Mouse (Mus musculus): Measurements from ENCODE around the gene Ush2a. TPM values are rescaled to one million over a fixed set of nuclear protein-coding genes. Genes with fewer than 3 reads are reported as not detected.
A peak's percentile ranks its signal among the peaks of the same experiment; 100 is the strongest.

The Ush2a gene
- total and polyA plus RNA-seq, 3 experiments: under 0.01 to 0.04 TPM; not detected in 1

- H3K27me3 ChIP-seq (ENCODE audit: control insufficient read depth in 1 of 2, insufficient read depth in 2 of 2, low read length in 2 of 2): no peaks in the 10 kb centered on the region
- no peak overlapping the region for H3K4me3 ChIP-seq (ENCODE audit: control insufficient read depth in 1 of 2, insufficient read depth in 1 of 2, low read depth in 2 of 2, low read length in 2 of 2)
- H3K9me3 ChIP-seq (replicated peaks; ENCODE audit: insufficient read depth, low read length): no peaks in the 10 kb centered on the region
- H3K27ac ChIP-seq (ENCODE audit: control insufficient read depth, low read depth, low read length): no peak overlapping the region
- TF ChIP-seq EP300 (IDR thresholded peaks at IDR 0.05; ENCODE audit: low read depth in 1 of 2, low read length in 2 of 2) (no peak), CTCF (IDR thresholded peaks at IDR 0.05 in 2 of 3, conservative IDR thresholded peaks at IDR 0.05 in 1 of 3; ENCODE audit: control insufficient read depth in 1 of 3, insufficient read depth in 1 of 3, low read depth in 2 of 3, low read length in 3 of 3, poor library complexity in 1 of 3, severe bottlenecking in 1 of 3) (no peak), SIN3A (IDR thresholded peaks at IDR 0.05; ENCODE audit: low read length) (no peak), TCF12 (IDR thresholded peaks at IDR 0.05; ENCODE audit: low read depth, low read length) (no peak), USF1 (IDR thresholded peaks at IDR 0.05; ENCODE audit: low read depth, low read length) (no peak), HCFC1 (IDR thresholded peaks at IDR 0.05; ENCODE audit: low read depth, low read length) (no peak), POLR2A (IDR thresholded peaks at IDR 0.05; ENCODE audit: control insufficient read depth in 1 of 2, insufficient read depth in 1 of 2, low read depth in 1 of 2, low read length in 2 of 2, poor library complexity in 1 of 2) (no peak), CHD1 (IDR thresholded peaks at IDR 0.05; ENCODE audit: low read depth, low read length) (no peak), KAT2A (conservative IDR thresholded peaks at IDR 0.05; ENCODE audit: low read depth, low read length) (no peak), RAD21 (IDR thresholded peaks at IDR 0.05; ENCODE audit: low read depth, low read length) (no peak), MXI1 (IDR thresholded peaks at IDR 0.05; ENCODE audit: low read depth, low read length) (no peak), MYC (IDR thresholded peaks at IDR 0.05; ENCODE audit: low read depth, low read length) (no peak), SMC3 (IDR thresholded peaks at IDR 0.05; ENCODE audit: low read depth, low read length) (no peak), MAZ (IDR thresholded peaks at IDR 0.05; ENCODE audit: low read depth, low read length) (no peak)
- H3K4me1 ChIP-seq (ENCODE audit: control insufficient read depth in 1 of 2, insufficient read depth in 2 of 2, low read length in 2 of 2): no peaks in the 10 kb centered on the region
- no peaks in the 10 kb centered on the region for H3K79me2 ChIP-seq (ENCODE audit: control insufficient read depth, insufficient read depth, low read length, poor library complexity)
- no peaks in the 10 kb centered on the region for H3K36me3 ChIP-seq (ENCODE audit: control insufficient read depth in 1 of 2, insufficient read depth in 2 of 2, low read length in 2 of 2)
- no peak overlapping the region for H3K9ac ChIP-seq (ENCODE audit: control insufficient read depth, low read depth, low read length, poor library complexity, severe bottlenecking)
- DNase-seq (ENCODE audit: low read depth, low spot score): no peak
These were observed 434.5 kb downstream of the Ush2a start for GRCm38 (mm10) chr1:188696295-188696694.

GRCm38 (mm10) chr1:188708176-188708575 lies 446.4 kb downstream of the Ush2a start:
- Histone ChIP-seq H3K27me3 (ENCODE audit: control insufficient read depth in 1 of 2, insufficient read depth in 2 of 2, low read length in 2 of 2) (no peaks in the 10 kb centered on the region), H3K27ac (ENCODE audit: control insufficient read depth, low read depth, low read length) (no peak overlapping the region), H3K36me3 (ENCODE audit: control insufficient read depth in 1 of 2, insufficient read depth in 2 of 2, low read length in 2 of 2) (no peaks in the 10 kb centered on the region), H3K79me2 (ENCODE audit: control insufficient read depth, insufficient read depth, low read length, poor library complexity) (no peaks in the 10 kb centered on the region), H3K4me1 (ENCODE audit: control insufficient read depth in 1 of 2, insufficient read depth in 2 of 2, low read length in 2 of 2) (no peaks in the 10 kb centered on the region), H3K4me3 (ENCODE audit: control insufficient read depth in 1 of 2, insufficient read depth in 1 of 2, low read depth in 2 of 2, low read length in 2 of 2) (no peak overlapping the region), H3K9me3 (replicated peaks; ENCODE audit: insufficient read depth, low read length) (no peaks in the 10 kb centered on the region), H3K9ac (ENCODE audit: control insufficient read depth, low read depth, low read length, poor library complexity, severe bottlenecking) (no peak overlapping the region)
- DNase-seq (ENCODE audit: low read depth, low spot score): peak; percentile 9
- TF ChIP-seq ELF1 (IDR thresholded peaks at IDR 0.05; ENCODE audit: low read depth, low read length): no peak
- no peak for TF ChIP-seq E2F4 (IDR thresholded peaks at IDR 0.05; ENCODE audit: borderline replicate concordance, low read depth, low read length)
- no peak for TF ChIP-seq USF1 (IDR thresholded peaks at IDR 0.05; ENCODE audit: low read depth, low read length)
- TF ChIP-seq CTCF (IDR thresholded peaks at IDR 0.05 in 2 of 3, conservative IDR thresholded peaks at IDR 0.05 in 1 of 3; ENCODE audit: control insufficient read depth in 1 of 3, insufficient read depth in 1 of 3, low read depth in 2 of 3, low read length in 3 of 3, poor library complexity in 1 of 3, severe bottlenecking in 1 of 3): peak in 1 of 3 experiments; percentile 20; a peak in 1 of 6 replicates
- TF ChIP-seq EP300 (IDR thresholded peaks at IDR 0.05; ENCODE audit: low read depth in 1 of 2, low read length in 2 of 2): no peak
- no peak for TF ChIP-seq ZKSCAN1 (IDR thresholded peaks at IDR 0.05; ENCODE audit: low read depth, low read length)
- TF ChIP-seq SMC3 (IDR thresholded peaks at IDR 0.05; ENCODE audit: low read depth, low read length): peak; percentile 22; the same call in 1 of the 2 replicates
- no peak for TF ChIP-seq MAX (IDR thresholded peaks at IDR 0.05; ENCODE audit: low read length)
- no peak for TF ChIP-seq RCOR1 (IDR thresholded peaks at IDR 0.05; ENCODE audit: low read depth, low read length)
- TF ChIP-seq UBTF (IDR thresholded peaks at IDR 0.05; ENCODE audit: borderline replicate concordance, insufficient read depth, low read depth, low read length): no peak
- no peak for TF ChIP-seq NRF1 (IDR thresholded peaks at IDR 0.05; ENCODE audit: insufficient read depth, low read depth, low read length, poor library complexity, severe bottlenecking)
- no peak for TF ChIP-seq TCF12 (IDR thresholded peaks at IDR 0.05; ENCODE audit: low read depth, low read length)
- TF ChIP-seq ZC3H11A (IDR thresholded peaks at IDR 0.05; ENCODE audit: low read depth, low read length): no peak
- no peak for TF ChIP-seq POLR2AphosphoS5 (IDR thresholded peaks at IDR 0.05; ENCODE audit: borderline replicate concordance, low read depth, low read length)
- TF ChIP-seq BHLHE40 (IDR thresholded peaks at IDR 0.05; ENCODE audit: borderline replicate concordance, low read depth, low read length): no peak
- no peak for TF ChIP-seq USF2 (IDR thresholded peaks at IDR 0.05; ENCODE audit: borderline replicate concordance in 1 of 2, insufficient read depth in 1 of 2, low read depth in 1 of 2, low read length in 2 of 2)
- no peak for TF ChIP-seq MAZ (IDR thresholded peaks at IDR 0.05; ENCODE audit: low read depth, low read length)
- TF ChIP-seq RAD21 (IDR thresholded peaks at IDR 0.05; ENCODE audit: low read depth, low read length): peak; percentile 35
- TF ChIP-seq CHD1 (IDR thresholded peaks at IDR 0.05; ENCODE audit: low read depth, low read length): no peak
- TF ChIP-seq NELFE (IDR thresholded peaks at IDR 0.05; ENCODE audit: low read depth, low read length): no peak

Measured in MEL (cell line).